Mouse (Mus musculus) heart, embryonic 11.5 days (tissue): ENCODE measurements around the gene Gemin5. TPM values are rescaled to one million over a fixed set of nuclear protein-coding genes. Genes with fewer than 3 reads are reported as not detected.
A peak's percentile ranks its signal among the peaks of the same experiment; 100 is the strongest.
"Not testable (repeated sequence)": the region's sequence is repeated elsewhere in the genome, so short reads cannot be mapped to it uniquely, and the experiment has no call there.

Experiments
- ATAC-seq: fragments of 200-750 bp; cut with Nextera tagmentation; replicated peaks from 2 replicates; pipeline ENCODE4 v1.8.0; 2017; ENCODE audit warnings: moderate library complexity; ENCODE audit not compliant: insufficient number of reproducible peaks, low FRiP score, low TSS enrichment
- H3K27ac ChIP-seq: fragments of 300-500 bp; sonication (generic); 2 replicates; pipeline ENCODE4 v1.5.1; 2014; ENCODE audit warnings: mild to moderate bottlenecking, low read depth, low read length
- H3K27me3 ChIP-seq: fragments of 300-500 bp; sonication (generic); 2 replicates; pipeline ENCODE4 v1.6.1; 2014; ENCODE audit warnings: mild to moderate bottlenecking, low read length, mixed read lengths; ENCODE audit not compliant: control insufficient read depth, insufficient read depth
- H3K36me3 ChIP-seq: fragments of 300-500 bp; sonication (generic); 2 replicates; pipeline ENCODE4 v1.6.1; 2014; ENCODE audit warnings: mild to moderate bottlenecking, low read length, moderate library complexity, mixed read lengths; ENCODE audit not compliant: control insufficient read depth, insufficient read depth
- H3K4me1 ChIP-seq: fragments of 300-500 bp; sonication (generic); 2 replicates; pipeline ENCODE4 v1.6.1; 2014; ENCODE audit warnings: low read length; ENCODE audit not compliant: control insufficient read depth, insufficient read depth
- H3K4me2 ChIP-seq: fragments of 300-500 bp; sonication (generic); 2 replicates; pipeline ENCODE4 v1.6.1; 2014; ENCODE audit warnings: mild to moderate bottlenecking, moderate library complexity
- H3K4me3 ChIP-seq: fragments of 300-500 bp; sonication (generic); 2 replicates; pipeline ENCODE4 v1.5.1; 2014; ENCODE audit warnings: low read depth, low read length
- H3K9ac ChIP-seq: fragments of 300-500 bp; sonication (generic); 2 replicates; pipeline ENCODE4 v1.6.1; 2014; ENCODE audit warnings: mild to moderate bottlenecking, low read depth, low read length, moderate library complexity
- H3K9me3 ChIP-seq: fragments of 300-500 bp; sonication (generic); replicated peaks from 2 replicates; pipeline ENCODE4 v1.6.1; 2016; ENCODE audit warnings: low read length; ENCODE audit not compliant: control insufficient read depth
- WGBS: fragments of 180-500 bp; shearing (Covaris S2); extraction: QIAGEN DNeasy Blood & Tissue Kit; methylation state at CpG from one replicate; pipeline ENCODE4 v1.1.7; 2014; ENCODE audit not compliant: insufficient replicate concordance; 5-methylcytosine and 5-hydroxymethylcytosine counted together
- polyA plus RNA-seq: library from polyadenylated mRNA; unstranded; fragments of >200 nt; fragmentation: Nextera tagmentation; extraction: Ambion mirVana; gene quantifications from 2 replicates; pipeline ENCODE4 v1.2.1, GENCODE M21; 2014

Gemin5 gene
- polyA plus RNA-seq, 1 experiment from 2014 or later: 15.3 TPM

DNA sequence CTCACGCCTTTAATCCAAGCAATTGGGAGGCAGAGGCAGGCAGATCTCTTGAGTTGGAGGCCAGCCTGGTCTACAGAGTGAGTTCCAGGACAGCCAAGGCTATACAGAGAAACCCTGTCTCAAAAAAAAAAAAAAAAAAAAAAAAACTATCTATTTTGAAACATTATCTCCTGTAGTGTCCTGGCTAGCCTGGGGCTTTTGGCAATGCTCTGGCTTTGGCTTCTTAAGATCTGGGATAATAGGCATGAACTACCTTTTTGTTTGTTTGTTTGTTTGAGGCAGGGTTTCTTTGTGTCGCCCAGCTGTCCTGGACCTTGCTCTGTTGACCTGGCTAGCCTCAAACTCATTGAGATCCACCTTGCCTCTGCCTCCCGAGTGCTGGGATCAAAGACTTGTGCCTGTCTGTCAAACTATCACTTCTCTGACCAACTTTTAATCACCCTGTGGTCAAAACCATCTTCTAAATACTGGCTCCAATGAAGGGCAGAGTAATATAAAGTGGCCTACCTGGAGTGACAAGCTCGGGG is 67.1 kb downstream of the Gemin5 start:
- 78% methylated on average over 4 of the region's 4 CpGs for WGBS

DNA sequence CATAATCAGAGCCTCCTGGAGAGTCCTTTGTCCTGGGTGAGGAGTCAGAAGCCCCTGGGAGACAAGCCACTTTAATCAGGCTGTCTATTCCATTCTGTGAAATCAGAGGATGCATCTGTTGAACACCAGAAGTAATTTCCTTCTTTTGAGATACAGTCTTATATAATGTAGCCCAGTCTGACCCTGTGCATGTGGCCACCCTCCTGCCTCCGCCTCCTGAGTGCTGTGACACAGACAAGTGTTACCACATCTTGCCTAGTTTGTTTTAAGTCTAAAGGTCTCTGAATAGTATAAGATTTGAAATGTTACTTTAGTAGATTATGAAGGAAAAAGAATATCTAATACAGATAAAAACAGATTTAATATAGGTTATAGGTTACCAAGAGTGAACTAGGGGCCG is 68.3 kb downstream of the Gemin5 start:
- no peak overlapping the region for H3K27ac ChIP-seq
- no peaks in the 10 kb centered on the region for H3K9me3 ChIP-seq
- H3K4me1 ChIP-seq: peaks cover 10% of the 10 kb centered on the region
- no peak overlapping the region for H3K9ac ChIP-seq
- no peak overlapping the region for H3K4me3 ChIP-seq
- no peak for ATAC-seq
- 93% methylated on average over 2 of the region's 2 CpGs for WGBS
- H3K4me2 ChIP-seq: no peak overlapping the region
- H3K36me3 ChIP-seq: no peaks in the 10 kb centered on the region
- H3K27me3 ChIP-seq: peaks cover 3% of the 10 kb centered on the region; the same call in 1 of the 2 replicates

More for the DNA sequence above, 67.1 kb downstream of the Gemin5 start:
- H3K4me1 ChIP-seq: peaks cover 10% of the 10 kb centered on the region
- no peak overlapping the region for H3K4me3 ChIP-seq
- no peaks in the 10 kb centered on the region for H3K9me3 ChIP-seq
- H3K27me3 ChIP-seq: peaks cover under 1% of the 10 kb centered on the region; the same call in 1 of the 2 replicates
- no peaks in the 10 kb centered on the region for H3K36me3 ChIP-seq
- H3K9ac ChIP-seq: no peak overlapping the region
- no peak for ATAC-seq
- no peak overlapping the region for H3K4me2 ChIP-seq
- no peak overlapping the region for H3K27ac ChIP-seq

DNA sequence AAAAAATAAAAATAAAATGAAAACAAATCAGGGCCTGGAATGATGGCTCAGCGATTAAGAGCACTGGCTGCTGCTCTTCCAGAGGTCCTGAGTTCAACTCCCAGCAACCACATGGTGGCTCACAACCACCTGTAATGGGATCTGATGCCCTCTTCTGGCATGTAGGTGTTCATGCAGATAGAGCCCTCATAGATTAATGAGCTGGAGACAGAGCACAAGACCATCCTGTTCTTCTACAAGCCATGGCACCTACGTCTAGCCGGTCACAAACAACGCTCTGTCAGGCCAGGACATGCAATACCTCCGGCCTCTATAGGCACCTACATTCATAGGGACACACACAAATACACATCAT is 70.0 kb downstream of the Gemin5 start:
- H3K27ac ChIP-seq, ATAC-seq, H3K9me3 ChIP-seq, H3K27me3 ChIP-seq, H3K4me1 ChIP-seq, H3K9ac ChIP-seq, H3K36me3 ChIP-seq: not testable (repeated sequence)
- 63% methylated on average over 5 of the region's 5 CpGs for WGBS
- Histone ChIP-seq H3K4me2 (peak overlapping the region; percentile 79), H3K4me3 (peak overlapping the region; percentile 47)

DNA sequence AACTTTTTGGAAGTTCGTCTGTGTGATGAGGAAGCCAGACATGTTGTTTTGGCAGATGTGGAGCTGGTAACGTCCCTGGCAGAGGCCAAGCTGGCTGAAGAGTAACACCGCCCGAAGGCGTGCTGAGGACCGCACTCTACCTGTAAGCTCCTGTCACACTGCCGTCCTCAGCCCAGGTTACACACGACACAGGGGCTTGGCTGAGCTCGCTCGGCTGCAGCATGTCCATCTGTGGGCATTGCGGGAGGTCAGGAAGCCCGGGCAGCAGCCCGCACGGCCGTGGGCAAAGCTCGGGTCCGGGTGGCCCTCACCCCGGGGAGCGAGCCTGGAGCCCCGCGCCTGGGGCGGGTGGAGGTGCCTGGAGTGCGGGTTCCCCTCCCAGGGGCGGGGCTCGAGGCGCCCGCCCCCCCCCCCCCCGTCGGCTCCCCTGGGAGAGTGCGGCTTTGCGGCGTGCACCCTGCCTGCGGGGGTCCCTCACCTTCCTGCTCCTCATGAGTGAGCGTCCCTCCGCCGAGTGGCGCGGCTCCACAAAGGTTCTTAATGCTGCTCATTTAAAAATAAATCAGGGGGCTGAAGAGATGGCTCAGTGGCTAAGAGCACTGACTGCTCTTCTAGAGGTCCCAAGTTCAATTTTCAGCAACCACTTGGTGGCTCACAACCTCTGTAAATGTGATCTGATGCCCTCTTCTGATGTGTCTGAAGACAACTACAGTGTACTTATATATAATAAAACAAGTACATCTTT is 70.5 kb downstream of the Gemin5 start:
- H3K27me3 ChIP-seq: peaks cover 3% of the 10 kb centered on the region; the same call in 1 of the 2 replicates
- no peak overlapping the region for H3K27ac ChIP-seq
- H3K4me3 ChIP-seq: peak overlapping the region; percentile 47
- H3K9me3 ChIP-seq: no peaks in the 10 kb centered on the region
- WGBS: 2% methylated on average over 31 of the region's 38 CpGs
- no peaks in the 10 kb centered on the region for H3K36me3 ChIP-seq
- peak overlapping the region; percentile 79 for H3K4me2 ChIP-seq
- 0 out of 2 replicates have a peak, but pooled peaks have one; percentile 53 for ATAC-seq
- H3K4me1 ChIP-seq: peaks cover 7% of the 10 kb centered on the region
- peak overlapping the region; percentile 54; the same call in 1 of the 2 replicates for H3K9ac ChIP-seq

DNA sequence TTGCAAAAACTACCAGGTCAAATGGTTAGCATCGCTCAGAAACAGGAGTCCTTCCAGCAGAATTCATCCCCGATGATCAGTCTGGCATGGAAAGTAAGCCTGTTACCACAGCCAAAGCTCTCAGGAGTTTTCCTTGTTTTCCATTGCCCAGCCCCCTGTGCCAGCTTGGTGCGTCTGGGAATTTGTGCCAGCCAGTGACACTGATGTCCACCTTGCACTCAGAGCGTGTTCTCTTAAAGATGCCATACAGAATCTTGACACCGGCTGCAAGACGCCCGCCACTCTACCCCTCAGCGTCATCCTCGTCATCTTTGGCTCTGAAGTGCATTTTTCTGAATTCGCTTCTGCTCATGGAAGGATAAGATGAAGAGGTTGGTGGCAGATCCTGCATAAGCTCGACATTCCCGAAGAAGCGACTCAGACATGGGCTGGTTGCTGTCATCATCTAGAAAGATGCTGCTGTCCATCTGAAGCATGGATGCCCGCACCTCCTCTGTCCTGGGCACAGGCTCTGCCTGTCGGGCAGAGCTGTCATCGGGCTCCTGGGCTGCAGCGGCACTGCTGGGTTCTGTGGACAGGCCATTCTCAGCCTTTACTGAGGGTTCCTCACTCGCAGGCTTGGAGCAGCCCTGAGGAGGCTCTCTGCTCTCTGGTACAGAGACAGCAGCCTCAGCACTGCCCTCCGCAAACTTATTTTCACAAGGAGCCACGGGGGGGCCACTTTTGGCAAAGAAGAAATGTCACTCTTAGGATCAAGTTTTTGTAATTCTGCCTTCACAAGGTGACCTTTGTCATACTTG is 71.3 kb downstream of the Gemin5 start:
- Histone ChIP-seq H3K4me3 (peak overlapping the region; percentile 47), H3K27ac (no peak overlapping the region), H3K27me3 (peaks cover 3% of the 10 kb centered on the region; the same call in 1 of the 2 replicates), H3K9me3 (no peaks in the 10 kb centered on the region), H3K4me1 (peaks cover 11% of the 10 kb centered on the region), H3K36me3 (no peaks in the 10 kb centered on the region), H3K4me2 (peak overlapping the region; percentile 79), H3K9ac (no peak overlapping the region; the same call in 1 of the 2 replicates)
- WGBS: 41% methylated on average over 20 of the region's 20 CpGs
- ATAC-seq: no peak

DNA sequence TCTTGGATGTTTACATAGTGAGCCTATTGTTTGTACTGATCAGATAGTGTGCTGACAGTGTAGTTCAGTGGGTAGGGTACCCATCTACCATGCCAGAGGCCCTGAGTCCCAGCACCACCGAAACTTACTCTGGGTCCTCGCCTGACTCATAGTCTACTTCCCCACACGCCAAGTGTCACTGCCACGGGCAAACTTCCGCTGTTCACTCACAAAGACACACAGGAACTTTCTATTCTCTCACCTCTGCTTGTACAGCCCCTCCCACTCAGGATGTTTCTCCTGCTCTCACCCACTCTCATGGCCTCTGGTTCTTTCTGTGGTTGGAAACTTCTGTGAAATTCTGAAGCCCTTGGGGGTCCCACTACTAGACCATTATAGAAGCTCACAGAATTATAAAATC is 72.2 kb downstream of the Gemin5 start:
- Histone ChIP-seq H3K4me1 (peaks cover 11% of the 10 kb centered on the region), H3K9ac (no peak overlapping the region), H3K4me3 (no peak overlapping the region), H3K27ac (no peak overlapping the region), H3K36me3 (no peaks in the 10 kb centered on the region), H3K4me2 (no peak overlapping the region), H3K27me3 (peaks cover 3% of the 10 kb centered on the region; the same call in 1 of the 2 replicates), H3K9me3 (no peaks in the 10 kb centered on the region)
- 77% methylated on average over 5 of the region's 5 CpGs for WGBS
- ATAC-seq: no peak

DNA sequence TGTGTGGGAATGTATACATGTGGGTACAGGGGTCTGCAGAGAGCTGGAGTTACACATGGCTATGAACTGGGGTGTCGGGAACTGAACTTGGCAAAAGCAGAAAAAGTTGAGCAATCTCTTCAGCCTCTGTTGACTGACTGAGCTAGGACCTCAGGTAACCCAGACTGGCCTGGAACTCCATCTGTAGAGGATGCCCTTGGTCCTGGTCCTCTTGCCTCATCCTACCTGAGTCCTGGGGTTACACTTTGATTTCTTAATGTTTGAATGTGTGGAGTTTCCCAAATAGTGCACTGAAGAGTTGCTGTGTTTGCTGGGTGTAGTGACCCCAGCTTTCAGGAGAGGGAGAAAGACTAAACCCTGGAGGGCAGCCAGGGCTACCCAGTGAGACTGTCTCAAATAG is 72.8 kb downstream of the Gemin5 start:
- H3K27ac ChIP-seq: no peak overlapping the region
- no peak for ATAC-seq
- H3K9ac ChIP-seq: no peak overlapping the region
- no peaks in the 10 kb centered on the region for H3K9me3 ChIP-seq
- H3K27me3 ChIP-seq: peaks cover 3% of the 10 kb centered on the region; the same call in 1 of the 2 replicates
- no peak overlapping the region for H3K4me2 ChIP-seq
- peaks cover 11% of the 10 kb centered on the region for H3K4me1 ChIP-seq
- WGBS: 91% methylated on average over 1 of the region's 1 CpGs
- H3K36me3 ChIP-seq: no peaks in the 10 kb centered on the region
- no peak overlapping the region for H3K4me3 ChIP-seq

DNA sequence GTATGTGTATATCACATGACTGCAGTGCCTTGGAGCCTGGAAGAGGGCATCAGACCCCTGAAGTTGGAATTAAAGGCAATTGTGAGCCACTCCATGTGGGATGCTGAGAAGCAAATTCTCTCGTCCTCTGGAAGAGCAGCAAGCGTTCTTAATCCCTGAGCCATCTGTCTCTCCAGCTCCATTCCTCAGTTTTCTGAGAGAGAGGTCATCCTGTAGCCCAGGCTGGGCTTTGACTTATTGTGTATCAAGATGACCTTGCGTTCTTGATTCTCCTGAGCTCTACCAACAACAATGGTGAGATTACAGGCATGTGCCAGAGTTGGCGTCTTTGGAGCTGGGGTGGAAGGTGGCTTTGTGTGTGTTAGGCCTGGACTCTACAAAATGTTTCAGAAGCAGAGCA is 73.6 kb downstream of the Gemin5 start:
- Histone ChIP-seq H3K4me1 (peaks cover 11% of the 10 kb centered on the region), H3K4me3 (no peak overlapping the region), H3K4me2 (no peak overlapping the region), H3K9ac (no peak overlapping the region), H3K9me3 (no peaks in the 10 kb centered on the region), H3K27ac (no peak overlapping the region), H3K27me3 (peaks cover 3% of the 10 kb centered on the region; the same call in 1 of the 2 replicates), H3K36me3 (no peaks in the 10 kb centered on the region)
- 71% methylated on average over 4 of the region's 4 CpGs for WGBS
- ATAC-seq: no peak
